Mouse (Mus musculus): ENCODE results near the gene Psmc1. TPM values are rescaled to one million over a fixed set of nuclear protein-coding genes. Genes with fewer than 3 reads are reported as not detected.

Gene Psmc1
- polyA plus RNA-seq, 1 experiment from 2014 or later = 308 TPM

DNA sequence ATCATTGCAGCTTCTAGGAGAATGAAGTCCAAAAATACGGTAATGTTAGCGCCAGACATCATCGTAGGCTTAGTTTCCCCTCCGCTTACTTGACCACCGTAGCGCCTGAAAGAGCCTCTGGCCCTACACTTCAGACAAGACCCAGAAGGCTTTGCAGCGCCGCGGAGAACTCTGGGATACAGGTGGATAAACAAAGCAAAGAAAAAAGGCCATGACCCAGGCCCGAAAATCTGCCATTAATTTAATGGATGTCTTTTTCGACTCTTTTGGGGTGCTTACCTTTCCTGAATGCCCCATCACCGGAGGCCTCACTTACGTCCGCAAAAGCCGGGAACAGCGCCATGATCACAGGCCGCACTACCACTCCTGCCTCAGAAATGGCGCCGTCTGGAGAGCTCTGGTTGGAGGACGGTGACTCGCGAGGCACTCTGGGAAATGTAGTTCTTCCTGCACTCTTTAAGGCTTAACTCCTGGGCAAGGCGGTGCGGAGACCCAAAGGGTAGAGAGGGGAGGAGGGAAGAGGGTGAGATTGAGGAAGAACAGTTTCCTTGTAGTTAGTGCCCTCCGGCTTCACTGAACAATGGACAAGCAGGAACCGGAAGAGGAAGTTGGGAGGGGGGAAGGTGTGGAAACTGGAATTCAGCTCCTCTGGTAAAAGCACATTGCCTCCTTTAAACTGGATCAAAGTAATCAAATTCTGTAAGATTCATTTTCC lies 49.5 kb downstream of the Psmc1 start, which contains the start of gene Nrde2:
Gene Nrde2 (minus strand): TSS at position 393 of the 715 bp plus-strand sequence.
- H3K9ac ChIP-seq = peak within 1 kb of the TSS; percentile 71
- H3K4me2 ChIP-seq (replicated peaks) = peak within 1 kb of the TSS; percentile 64
- no peaks in the 10 kb centered on the region for H3K36me3 ChIP-seq
- H3K27me3 ChIP-seq = no peaks in the 10 kb centered on the region
- H3K9me3 ChIP-seq (replicated peaks) = no peaks in the 10 kb centered on the region
- H3K27ac ChIP-seq = peak within 1 kb of the TSS; percentile 62
- under 1% methylated on average over 26 of the region's 26 CpGs for WGBS
- peak within 1 kb of the TSS; percentile 50 for H3K4me3 ChIP-seq
- peaks cover 6% of the 10 kb centered on the region; the same call in 1 of the 2 replicates for H3K4me1 ChIP-seq
- ATAC-seq (ENCODE audit: low FRiP score) = peak; percentile 99

DNA sequence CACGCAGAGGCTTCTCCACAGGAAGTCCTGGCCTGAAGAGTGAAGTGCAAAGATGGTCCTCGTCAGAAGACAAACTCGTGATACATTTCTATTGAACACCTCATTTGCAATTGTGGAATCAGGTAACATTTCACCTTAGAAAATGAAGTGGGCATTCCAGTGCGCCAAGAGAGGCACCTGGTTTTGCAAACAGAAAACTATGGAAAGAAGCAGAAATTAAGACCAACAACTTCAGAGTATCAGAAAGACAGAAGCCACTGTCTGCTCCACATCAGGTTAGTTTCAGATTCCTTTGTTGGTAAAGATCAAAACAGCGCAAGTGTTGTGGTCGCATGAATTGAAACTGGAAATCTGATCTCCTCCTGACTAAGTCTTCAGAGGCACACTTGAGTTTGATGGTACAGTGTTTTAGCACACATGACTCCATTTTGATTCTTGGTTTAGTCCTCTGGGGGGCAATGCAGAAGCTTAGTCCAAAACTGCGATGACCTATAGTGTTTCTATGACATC lies 55.1 kb downstream of the Psmc1 start:
- no peak overlapping the region for H3K4me3 ChIP-seq
- ATAC-seq (ENCODE audit: low FRiP score) = no peak

DNA sequence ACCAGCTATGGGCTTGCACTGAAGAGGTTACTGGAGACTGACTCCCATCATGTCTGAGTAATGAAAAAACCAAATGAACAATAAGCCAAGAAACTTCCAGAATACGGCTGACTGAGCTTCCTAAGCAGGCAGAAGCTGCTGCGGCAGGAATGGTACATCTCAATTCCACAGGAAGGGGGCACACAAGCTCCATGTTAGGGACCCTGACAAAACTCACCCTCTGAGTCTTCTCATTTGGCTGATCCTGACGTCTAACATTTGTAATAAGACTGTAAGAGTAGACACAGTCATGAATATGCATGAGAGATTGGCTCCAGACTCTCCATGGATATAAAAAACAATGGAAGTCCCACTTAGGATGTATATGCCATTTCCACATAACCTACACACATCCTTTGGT lies 56.2 kb downstream of the Psmc1 start:
- no peak overlapping the region for H3K4me2 ChIP-seq (replicated peaks)
- no peak overlapping the region for H3K9ac ChIP-seq
- H3K36me3 ChIP-seq = no peaks in the 10 kb centered on the region
- H3K9me3 ChIP-seq (replicated peaks) = no peaks in the 10 kb centered on the region
- H3K27ac ChIP-seq = no peak overlapping the region
- H3K27me3 ChIP-seq = no peaks in the 10 kb centered on the region
- H3K4me1 ChIP-seq = peaks cover 13% of the 10 kb centered on the region
- WGBS = 27% methylated on average over 3 of the region's 3 CpGs
- ATAC-seq (ENCODE audit: low FRiP score) = peak; percentile 71
- H3K4me3 ChIP-seq = no peak overlapping the region

More for the DNA sequence above, 55.1 kb downstream of the Psmc1 start:
- Histone ChIP-seq H3K36me3 (no peaks in the 10 kb centered on the region), H3K9ac (no peak overlapping the region), H3K27me3 (no peaks in the 10 kb centered on the region), H3K4me2 (replicated peaks) (no peak overlapping the region), H3K9me3 (replicated peaks) (no peaks in the 10 kb centered on the region), H3K4me1 (peaks cover 13% of the 10 kb centered on the region), H3K27ac (no peak overlapping the region)
- 72% methylated on average over 7 of the region's 7 CpGs for WGBS

DNA sequence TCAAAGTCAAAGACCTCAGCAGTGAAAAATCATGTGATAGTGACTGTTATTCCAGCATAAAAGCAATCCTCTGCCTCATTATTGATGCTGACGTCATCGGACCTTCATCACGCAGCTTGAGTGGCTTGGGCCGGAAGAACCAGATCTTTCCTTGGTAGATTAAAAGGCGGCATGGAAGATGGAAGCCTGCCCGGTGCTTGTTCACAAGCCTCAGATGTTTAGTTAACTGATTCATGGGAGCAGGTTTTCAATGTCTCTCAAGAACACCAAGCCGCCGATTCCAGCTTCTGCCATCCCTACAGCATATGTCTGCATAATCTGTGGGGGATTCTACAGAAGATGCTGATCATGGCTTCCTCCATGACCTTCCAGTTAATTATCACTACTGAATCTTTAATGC lies 57.0 kb downstream of the Psmc1 start:
- Histone ChIP-seq H3K9ac (no peak overlapping the region), H3K4me1 (peaks cover 13% of the 10 kb centered on the region), H3K36me3 (no peaks in the 10 kb centered on the region), H3K4me3 (no peak overlapping the region), H3K4me2 (replicated peaks) (no peak overlapping the region), H3K27ac (peak overlapping the region; percentile 6; the same call in 1 of the 2 replicates), H3K27me3 (no peaks in the 10 kb centered on the region), H3K9me3 (replicated peaks) (no peaks in the 10 kb centered on the region)
- 79% methylated on average over 8 of the region's 8 CpGs for WGBS
- ATAC-seq (ENCODE audit: low FRiP score) = no peak

DNA sequence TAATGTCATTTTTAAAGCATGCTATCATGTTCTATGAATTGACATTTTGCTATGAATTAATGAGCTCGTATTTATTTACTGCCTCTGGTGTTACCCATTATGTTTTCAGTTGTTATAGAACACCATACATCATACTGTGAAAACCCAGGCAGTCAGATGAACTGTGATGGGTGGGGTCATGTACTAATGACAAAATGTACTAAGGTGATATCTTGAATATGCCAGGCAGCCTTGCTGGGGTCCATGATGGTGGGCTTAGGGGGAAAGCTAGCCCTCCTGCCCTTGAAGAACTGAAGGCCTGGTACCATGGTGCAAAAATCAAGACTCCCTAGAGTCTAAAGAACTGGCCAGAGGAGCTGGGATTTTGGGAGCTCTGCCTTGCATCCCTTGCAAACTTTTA lies 57.5 kb downstream of the Psmc1 start:
- Histone ChIP-seq H3K27me3 (no peaks in the 10 kb centered on the region), H3K36me3 (no peaks in the 10 kb centered on the region), H3K27ac (no peak overlapping the region), H3K4me3 (no peak overlapping the region), H3K9ac (no peak overlapping the region), H3K9me3 (replicated peaks) (no peaks in the 10 kb centered on the region), H3K4me2 (replicated peaks) (no peak overlapping the region), H3K4me1 (peaks cover 13% of the 10 kb centered on the region)
- 89% methylated on average over 1 of the region's 1 CpGs for WGBS
- 0 out of 2 replicates have a peak, but pooled peaks have one; percentile 5 for ATAC-seq (ENCODE audit: low FRiP score)

DNA sequence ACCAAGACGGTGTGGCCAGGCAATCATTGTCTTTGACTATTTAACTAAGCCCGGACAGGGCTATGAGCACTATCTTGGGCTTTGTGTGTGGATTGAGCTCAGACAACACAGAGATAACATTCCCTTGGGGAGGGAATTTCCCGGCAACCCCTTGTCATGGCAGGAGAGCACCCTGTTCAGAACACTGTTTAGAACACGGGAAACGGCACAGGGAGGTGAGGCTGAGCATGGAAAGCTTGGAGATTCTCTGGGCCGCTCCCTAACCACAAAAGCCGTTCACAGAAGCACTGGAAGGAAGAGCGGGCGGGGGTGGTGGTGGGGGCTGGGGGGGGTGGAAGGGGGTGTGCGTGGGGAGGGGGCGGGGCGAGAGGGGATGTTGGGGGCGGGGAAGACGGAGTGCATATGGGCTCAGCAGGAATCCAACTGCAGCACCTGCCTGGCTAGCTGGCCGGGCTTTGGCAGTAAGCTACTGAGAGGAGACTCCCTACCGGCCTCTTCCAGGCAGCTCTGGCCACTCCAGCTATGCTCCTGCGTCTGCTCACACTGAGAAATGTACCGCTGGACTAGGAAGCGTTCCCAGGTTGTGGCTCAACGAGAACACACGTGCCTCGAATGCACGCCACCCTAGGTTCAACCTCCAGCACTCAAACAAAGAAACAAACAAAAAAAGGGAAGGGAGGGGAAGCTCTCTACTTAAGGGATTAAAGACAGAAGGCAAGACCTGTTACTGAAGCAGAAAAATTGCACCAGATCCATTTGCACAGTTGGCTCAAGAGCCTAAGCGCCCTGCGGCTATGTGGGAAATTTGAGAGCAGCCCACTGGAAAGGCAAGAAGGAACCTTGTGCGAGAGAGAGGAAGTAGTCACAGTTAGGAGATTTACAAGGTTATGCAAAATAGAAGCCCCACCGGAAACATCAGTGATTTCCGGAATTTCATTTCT lies 58.2 kb downstream of the Psmc1 start:
- peak overlapping the region; percentile 13; the same call in 1 of the 2 replicates for H3K9ac ChIP-seq
- H3K9me3 ChIP-seq (replicated peaks) = no peaks in the 10 kb centered on the region
- H3K27me3 ChIP-seq = no peaks in the 10 kb centered on the region
- 18% methylated on average over 25 of the region's 28 CpGs for WGBS
- H3K4me1 ChIP-seq = peaks cover 13% of the 10 kb centered on the region
- ATAC-seq (ENCODE audit: low FRiP score) = peak; percentile 74
- peak overlapping the region; percentile 73 for H3K27ac ChIP-seq
- H3K4me2 ChIP-seq (replicated peaks) = peak overlapping the region; percentile 46
- H3K4me3 ChIP-seq = peak overlapping the region; percentile 21
- H3K36me3 ChIP-seq = no peaks in the 10 kb centered on the region

DNA sequence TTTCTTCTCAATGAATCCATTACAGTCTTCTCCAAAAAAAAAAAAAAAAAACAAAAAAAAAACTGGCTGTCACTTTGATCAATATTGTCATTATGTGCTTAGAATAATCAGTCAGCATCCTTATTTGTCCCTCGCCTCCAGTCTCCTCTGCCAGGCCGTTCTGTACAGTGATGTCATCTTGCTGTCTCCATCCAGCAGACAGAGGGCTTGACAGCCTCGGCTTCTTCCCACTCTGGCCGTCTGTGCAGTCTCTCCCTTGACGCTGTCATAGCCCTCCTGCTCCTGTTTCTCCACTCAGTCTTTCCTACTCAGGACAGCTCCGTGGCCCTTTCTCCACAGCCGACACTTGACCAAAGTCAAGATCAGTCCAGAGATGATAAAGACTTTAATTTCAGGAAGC lies 62.5 kb downstream of the Psmc1 start:
- 73% methylated on average over 7 of the region's 7 CpGs for WGBS
- H3K27ac ChIP-seq = no peak overlapping the region
- no peak overlapping the region for H3K4me3 ChIP-seq
- H3K4me1 ChIP-seq = peaks cover 10% of the 10 kb centered on the region
- no peaks in the 10 kb centered on the region for H3K36me3 ChIP-seq
- H3K9me3 ChIP-seq (replicated peaks) = no peaks in the 10 kb centered on the region
- no peak overlapping the region for H3K9ac ChIP-seq
- no peaks in the 10 kb centered on the region for H3K27me3 ChIP-seq
- no peak overlapping the region for H3K4me2 ChIP-seq (replicated peaks)
- no peak for ATAC-seq (ENCODE audit: low FRiP score)

Other genes starting within 250 kb of the Psmc1 start
- 13.3 and 16.6 TPM in 2 replicates for gene Efcab11, start 225.7 kb upstream of the Psmc1 start, polyA plus RNA-seq (2016; fragmentation: Nextera tagmentation; extraction: Ambion mirVana)
- gene Tdp1, start 225.6 kb upstream of the Psmc1 start, polyA plus RNA-seq (2016; fragmentation: Nextera tagmentation; extraction: Ambion mirVana) = 58.5 and 61.3 TPM in 2 replicates
- 0.39 and 1.1 TPM in 2 replicates for gene Kcnk13, start 145.7 kb upstream of the Psmc1 start, polyA plus RNA-seq (2016; fragmentation: Nextera tagmentation; extraction: Ambion mirVana)
- gene Nrde2, start 49.5 kb downstream of the Psmc1 start, polyA plus RNA-seq (2016; fragmentation: Nextera tagmentation; extraction: Ambion mirVana) = 15.6 and 16.7 TPM in 2 replicates
- gene Calm1, start 89.3 kb downstream of the Psmc1 start, polyA plus RNA-seq (2016; fragmentation: Nextera tagmentation; extraction: Ambion mirVana) = 1,638 and 1,690 TPM in 2 replicates